13 mouse cellular contexts compared by ENCODE assay signal in genomic region chr11:35612262-35612896, GRCm38 (mm10).
DNase-seq lines count a peak whose midpoint lies in the region; ATAC-seq lines count a peak whose summit lies in the region.
"Had no signal": no experiment of that assay in that cellular context is flagged by ENCODE, and none has a peak within 500 bp of the region (broad histone marks: within the 10 kb centered on the region; RNA-seq: fewer than 3 reads in every experiment).

No protein-coding gene starts in this region.

- H3K4me3 ChIP-seq in hindbrain, embryonic 11.5 days (ENCODE audit: low read depth, low read length), result no peak overlapping the region
- no peak overlapping the region for H3K4me3 ChIP-seq in hindbrain, embryonic 10.5 days
- no peak overlapping the region for H3K4me3 ChIP-seq in midbrain, embryonic 12.5 days
- no peak overlapping the region for H3K4me3 ChIP-seq in midbrain, embryonic 14.5 days (replicated peaks; ENCODE audit: low read depth, low read length)
- H3K4me3 ChIP-seq in hindbrain, embryonic 12.5 days, result no peak overlapping the region
- H3K4me3 ChIP-seq in neural tube, embryonic 15.5 days (replicated peaks), result no peak overlapping the region
- H3K4me3 ChIP-seq: embryonic facial prominence, embryonic 15.5 days; forebrain, embryonic 13.5 days; gastrocnemius, adult 2 months; liver, embryonic 15.5 days had no signal

- 0 out of 2 replicates have a peak, but pooled peaks cover 3% of the 10 kb centered on the region for H3K36me3 ChIP-seq in hindbrain, embryonic 11.5 days (ENCODE audit: control insufficient read depth, insufficient read depth, low read length)
- peaks cover 70% of the 10 kb centered on the region for H3K36me3 ChIP-seq in hindbrain, embryonic 10.5 days
- H3K36me3 ChIP-seq in midbrain, embryonic 12.5 days, result no peaks in the 10 kb centered on the region
- no peaks in the 10 kb centered on the region for H3K36me3 ChIP-seq in midbrain, embryonic 14.5 days (ENCODE audit: control insufficient read depth, insufficient read depth, low read length)
- H3K36me3 ChIP-seq in hindbrain, embryonic 12.5 days, result peaks cover 3% of the 10 kb centered on the region; the same call in 1 of the 2 replicates
- H3K36me3 ChIP-seq in neural tube, embryonic 15.5 days, result no peaks in the 10 kb centered on the region
- H3K36me3 ChIP-seq: embryonic facial prominence, embryonic 15.5 days; liver, embryonic 15.5 days had no signal

- no peak for DNase-seq in hindbrain, embryonic 11.5 days (ENCODE audit: low spot score)
- no peak for DNase-seq in hindbrain, embryonic 10.5 days (ENCODE audit: low spot score)
- no peak for DNase-seq in midbrain, embryonic 14.5 days
- no peak for DNase-seq in cerebellum, adult 11-12 months
- DNase-seq: cerebellum, adult 9-10 months; gastrocnemius, adult 2 months; kidney, adult 9 months had no signal

- no peaks in the 10 kb centered on the region for H3K9me3 ChIP-seq in hindbrain, embryonic 11.5 days (ENCODE audit: control insufficient read depth, low read length)
- no peaks in the 10 kb centered on the region for H3K9me3 ChIP-seq in hindbrain, embryonic 10.5 days
- H3K9me3 ChIP-seq in midbrain, embryonic 12.5 days, result no peaks in the 10 kb centered on the region
- H3K9me3 ChIP-seq in midbrain, embryonic 14.5 days (ENCODE audit: control insufficient read depth, low read length), result no peaks in the 10 kb centered on the region
- H3K9me3 ChIP-seq in hindbrain, embryonic 12.5 days (replicated peaks), result no peaks in the 10 kb centered on the region
- no peaks in the 10 kb centered on the region for H3K9me3 ChIP-seq in neural tube, embryonic 15.5 days (replicated peaks)
- H3K9me3 ChIP-seq: embryonic facial prominence, embryonic 15.5 days; forebrain, embryonic 13.5 days; liver, embryonic 15.5 days had no signal

- peaks cover 5% of the 10 kb centered on the region for H3K4me1 ChIP-seq in hindbrain, embryonic 11.5 days (replicated peaks; ENCODE audit: control insufficient read depth, insufficient read depth, low read length)
- H3K4me1 ChIP-seq in hindbrain, embryonic 10.5 days (replicated peaks), result peaks cover 36% of the 10 kb centered on the region
- peaks cover 15% of the 10 kb centered on the region for H3K4me1 ChIP-seq in midbrain, embryonic 12.5 days
- peaks cover 15% of the 10 kb centered on the region for H3K4me1 ChIP-seq in midbrain, embryonic 14.5 days (ENCODE audit: control insufficient read depth, insufficient read depth, low read length)
- H3K4me1 ChIP-seq in hindbrain, embryonic 12.5 days, result peaks cover 19% of the 10 kb centered on the region
- peaks cover 28% of the 10 kb centered on the region for H3K4me1 ChIP-seq in neural tube, embryonic 15.5 days
- H3K4me1 ChIP-seq: liver, embryonic 15.5 days had no signal

- no peaks in the 10 kb centered on the region for H3K27me3 ChIP-seq in hindbrain, embryonic 11.5 days (ENCODE audit: control insufficient read depth, insufficient read depth, low read length)
- peaks cover 16% of the 10 kb centered on the region for H3K27me3 ChIP-seq in hindbrain, embryonic 10.5 days (ENCODE audit: insufficient read depth, poor library complexity, severe bottlenecking)
- H3K27me3 ChIP-seq in midbrain, embryonic 12.5 days, result peaks cover 56% of the 10 kb centered on the region
- peaks cover 4% of the 10 kb centered on the region; the same call in 1 of the 2 replicates for H3K27me3 ChIP-seq in midbrain, embryonic 14.5 days (ENCODE audit: control insufficient read depth, insufficient read depth, low read length)
- H3K27me3 ChIP-seq in hindbrain, embryonic 12.5 days, result peaks cover 5% of the 10 kb centered on the region; the same call in 1 of the 2 replicates
- peaks cover 3% of the 10 kb centered on the region; the same call in 1 of the 2 replicates for H3K27me3 ChIP-seq in neural tube, embryonic 15.5 days (replicated peaks)
- H3K27me3 ChIP-seq: embryonic facial prominence, embryonic 15.5 days; liver, embryonic 15.5 days had no signal

- WGBS in hindbrain, embryonic 11.5 days, result 49% methylated on average over 13 of the region's 13 CpGs
- 55% methylated on average over 13 of the region's 13 CpGs for WGBS in hindbrain, embryonic 10.5 days
- WGBS in midbrain, embryonic 12.5 days, result 28% methylated on average over 13 of the region's 13 CpGs
- WGBS in midbrain, embryonic 14.5 days, result 11% methylated on average over 13 of the region's 13 CpGs
- WGBS in hindbrain, embryonic 12.5 days, result 51% methylated on average over 13 of the region's 13 CpGs
- 30% methylated on average over 13 of the region's 13 CpGs for whole genome bisulfite sequencing in neural tube, embryonic 15.5 days

- 0 out of 2 replicates have a peak overlapping the region, but pooled peaks have one; percentile 17 for H3K27ac ChIP-seq in hindbrain, embryonic 11.5 days (ENCODE audit: low read depth, low read length)
- H3K27ac ChIP-seq in hindbrain, embryonic 10.5 days, result no peak overlapping the region
- no peak overlapping the region for H3K27ac ChIP-seq in midbrain, embryonic 12.5 days (replicated peaks)
- H3K27ac ChIP-seq in midbrain, embryonic 14.5 days (replicated peaks; ENCODE audit: low read depth, low read length), result no peak overlapping the region
- H3K27ac ChIP-seq in hindbrain, embryonic 12.5 days, result no peak overlapping the region
- H3K27ac ChIP-seq in neural tube, embryonic 15.5 days (replicated peaks), result no peak overlapping the region
- H3K27ac ChIP-seq: embryonic facial prominence, embryonic 15.5 days; forebrain, embryonic 13.5 days; gastrocnemius, adult 2 months; liver, embryonic 15.5 days had no signal

- no peak overlapping the region for H3K4me2 ChIP-seq in hindbrain, embryonic 11.5 days (replicated peaks; ENCODE audit: low read depth, low read length)
- no peak overlapping the region for H3K4me2 ChIP-seq in midbrain, embryonic 12.5 days (replicated peaks)
- H3K4me2 ChIP-seq in midbrain, embryonic 14.5 days (ENCODE audit: low read length), result no peak overlapping the region
- no peak overlapping the region for H3K4me2 ChIP-seq in hindbrain, embryonic 12.5 days (replicated peaks)
- H3K4me2 ChIP-seq in neural tube, embryonic 15.5 days, result no peak overlapping the region
- H3K4me2 ChIP-seq: embryonic facial prominence, embryonic 15.5 days; forebrain, embryonic 13.5 days; liver, embryonic 15.5 days had no signal

- H3K9ac ChIP-seq in hindbrain, embryonic 11.5 days (ENCODE audit: low read depth, low read length), result no peak overlapping the region
- no peak overlapping the region; the same call in 1 of the 2 replicates for H3K9ac ChIP-seq in midbrain, embryonic 12.5 days (replicated peaks)
- H3K9ac ChIP-seq in midbrain, embryonic 14.5 days (replicated peaks; ENCODE audit: low read length), result no peak overlapping the region
- no peak overlapping the region for H3K9ac ChIP-seq in hindbrain, embryonic 12.5 days
- H3K9ac ChIP-seq in neural tube, embryonic 15.5 days (replicated peaks), result no peak overlapping the region
- H3K9ac ChIP-seq: embryonic facial prominence, embryonic 15.5 days; forebrain, embryonic 13.5 days; liver, embryonic 15.5 days had no signal

- no peak for ATAC-seq in hindbrain, embryonic 11.5 days (ENCODE audit: low FRiP score)
- ATAC-seq in midbrain, embryonic 12.5 days (ENCODE audit: low FRiP score, low read depth), result peak; percentile 39
- no peak for ATAC-seq in midbrain, embryonic 14.5 days (ENCODE audit: low FRiP score, low TSS enrichment)
- ATAC-seq in hindbrain, embryonic 12.5 days (ENCODE audit: low FRiP score), result peak; percentile 35
- peak; percentile 45; the same call in 1 of the 2 replicates for ATAC-seq in neural tube, embryonic 15.5 days (ENCODE audit: low FRiP score)
- ATAC-seq: forebrain, embryonic 13.5 days had no signal

Comparison
In these comparisons a context has a peak if more than half of its experiments do, and no peak if none do; other contexts are left out.
1. ATAC-seq: peak in midbrain, embryonic 12.5 days (single experiment), hindbrain, embryonic 12.5 days (single experiment) and neural tube, embryonic 15.5 days (single experiment); none in hindbrain, embryonic 11.5 days (single experiment) and midbrain, embryonic 14.5 days (single experiment).